Mouse (Mus musculus) midbrain, embryonic 13.5 days (tissue): ENCODE results near the gene Irgm1. TPM values are rescaled to one million over a fixed set of nuclear protein-coding genes. Genes with fewer than 3 reads are reported as not detected.
"Not testable (repeated sequence)": the region's sequence is repeated elsewhere in the genome, so short reads cannot be mapped to it uniquely, and the experiment has no call there.

Source experiments
- ATAC-seq: fragments of 200-750 bp; cut with Nextera tagmentation; 2 replicates; pipeline ENCODE4 v1.8.0; 2017; ENCODE audit warnings: mild to moderate bottlenecking, moderate TSS enrichment, moderate library complexity
- H3K27ac ChIP-seq: fragments of 300-500 bp; sonication (generic); 2 replicates; pipeline ENCODE4 v1.5.1; 2015; ENCODE audit warnings: inconsistent platforms, mild to moderate bottlenecking, moderate library complexity
- H3K27me3 ChIP-seq: fragments of 300-500 bp; sonication (generic); 2 replicates; pipeline ENCODE4 v1.6.1; 2015; ENCODE audit warnings: mild to moderate bottlenecking, inconsistent platforms
- H3K36me3 ChIP-seq: fragments of 300-500 bp; sonication (generic); 2 replicates; pipeline ENCODE4 v1.6.1; 2015; ENCODE audit warnings: mild to moderate bottlenecking, inconsistent platforms
- H3K4me1 ChIP-seq: fragments of 300-500 bp; sonication (generic); replicated peaks from 2 replicates; pipeline ENCODE4 v1.6.1; 2015; ENCODE audit warnings: inconsistent platforms
- H3K4me2 ChIP-seq: fragments of 300-500 bp; sonication (generic); replicated peaks from 2 replicates; pipeline ENCODE4 v1.6.1; 2015; ENCODE audit warnings: moderate library complexity, mild to moderate bottlenecking, inconsistent platforms
- H3K4me3 ChIP-seq: fragments of 300-500 bp; sonication (generic); replicated peaks from 2 replicates; pipeline ENCODE4 v1.5.1; 2015; ENCODE audit warnings: mild to moderate bottlenecking, inconsistent platforms
- H3K9ac ChIP-seq: fragments of 300-500 bp; sonication (generic); replicated peaks from 2 replicates; pipeline ENCODE4 v1.6.1; 2015; ENCODE audit warnings: mild to moderate bottlenecking, inconsistent platforms
- H3K9me3 ChIP-seq: fragments of 300-500 bp; sonication (generic); 2 replicates; pipeline ENCODE4 v1.6.1; 2016; ENCODE audit warnings: mild to moderate bottlenecking, inconsistent platforms
- WGBS: fragments of 180-500 bp; shearing (Covaris S2); methylation state at CpG from one replicate; pipeline ENCODE4 v1.1.7; 2015; 5-methylcytosine and 5-hydroxymethylcytosine counted together
- polyA plus RNA-seq: library from polyadenylated mRNA; unstranded; fragments of >200 nt; fragmentation: Nextera tagmentation; extraction: Ambion mirVana; gene quantifications from 2 replicates; pipeline ENCODE4 v1.2.1, GENCODE M21; 2015

Irgm1 gene
- polyA plus RNA-seq, 1 experiment from 2014 or later, result 1.8 TPM

- Histone ChIP-seq H3K36me3 (no peaks in the 10 kb centered on the region), H3K9ac (peak overlapping the region; percentile 62), H3K4me2 (peak overlapping the region; percentile 93), H3K27ac (no peak overlapping the region), H3K4me1 (peaks cover 34% of the 10 kb centered on the region), H3K27me3 (peaks cover 14% of the 10 kb centered on the region), H3K4me3 (peak overlapping the region; percentile 50), H3K9me3 (no peaks in the 10 kb centered on the region)
- peak; percentile 48 for ATAC-seq
- 9% methylated on average over 23 of the region's 23 CpGs for WGBS
These were observed 18.6 kb downstream of the Irgm1 start for GRCm38 (mm10) chr11:48852624-48853473.

- Histone ChIP-seq H3K9me3 (no peaks in the 10 kb centered on the region), H3K4me1 (peaks cover 29% of the 10 kb centered on the region), H3K9ac (no peak overlapping the region), H3K27ac (no peak overlapping the region), H3K4me2 (peak overlapping the region; percentile 93), H3K4me3 (peak overlapping the region; percentile 50), H3K27me3 (peaks cover 14% of the 10 kb centered on the region), H3K36me3 (no peaks in the 10 kb centered on the region)
- 78% methylated on average over 4 of the region's 4 CpGs for WGBS
- ATAC-seq, result no peak
These were observed 19.3 kb downstream of the Irgm1 start for GRCm38 (mm10) chr11:48852190-48852589.

- Histone ChIP-seq H3K9me3 (no peaks in the 10 kb centered on the region), H3K36me3 (no peaks in the 10 kb centered on the region), H3K27me3 (peaks cover 14% of the 10 kb centered on the region), H3K27ac (no peak overlapping the region), H3K4me3 (no peak overlapping the region), H3K4me2 (no peak overlapping the region), H3K4me1 (peaks cover 27% of the 10 kb centered on the region), H3K9ac (no peak overlapping the region)
- 81% methylated on average over 4 of the region's 4 CpGs for WGBS
- no peak for ATAC-seq
These were observed 20.1 kb downstream of the Irgm1 start for GRCm38 (mm10) chr11:48851270-48851995.

DNA sequence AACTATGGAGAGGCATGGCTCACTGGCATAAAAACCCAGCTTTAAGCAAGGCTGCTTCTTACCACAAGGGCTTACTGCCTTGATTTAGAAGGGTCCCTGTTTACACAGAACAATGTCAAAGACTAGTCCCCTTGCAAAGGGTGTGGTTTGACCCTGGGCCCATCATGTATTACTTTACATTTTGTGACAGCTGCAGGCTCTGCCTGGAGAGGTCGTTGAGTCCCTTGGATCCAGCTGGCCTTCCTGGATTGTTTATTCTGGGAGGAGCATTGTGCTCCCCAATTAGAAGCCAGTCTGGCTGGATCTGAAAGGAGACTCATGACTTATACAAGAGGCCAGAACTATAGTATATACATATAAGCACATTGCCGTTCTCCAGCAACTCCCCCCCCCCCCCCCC lies 21.2 kb downstream of the Irgm1 start:
- WGBS, result 65% methylated on average over 2 of the region's 2 CpGs

DNA sequence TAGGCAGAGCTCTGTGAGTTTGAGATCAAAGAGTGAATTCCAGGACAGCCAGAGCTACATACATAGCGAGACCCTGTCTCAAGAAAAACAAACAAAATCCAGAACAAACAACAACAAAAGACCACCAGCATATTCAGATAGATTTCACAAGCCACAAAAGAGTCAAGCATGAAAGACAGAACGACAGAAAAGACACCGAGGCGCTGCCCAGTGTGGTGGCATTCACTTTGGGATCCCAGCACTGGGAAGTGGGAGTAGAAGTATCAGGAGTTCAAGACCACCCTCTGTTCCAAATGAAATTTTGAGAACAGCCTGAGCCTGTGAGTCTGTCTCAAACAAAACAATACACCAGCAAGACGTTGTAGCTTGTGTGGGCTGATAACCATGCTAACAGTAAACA lies 24.6 kb downstream of the Irgm1 start:
- no peak for ATAC-seq
- Histone ChIP-seq H3K36me3 (no peaks in the 10 kb centered on the region), H3K9ac (no peak overlapping the region), H3K27me3 (peaks cover 17% of the 10 kb centered on the region), H3K4me1 (no peaks in the 10 kb centered on the region), H3K9me3 (no peaks in the 10 kb centered on the region), H3K4me3 (no peak overlapping the region), H3K4me2 (no peak overlapping the region), H3K27ac (no peak overlapping the region)
- WGBS, result 68% methylated on average over 5 of the region's 5 CpGs

More for the DNA sequence above, 21.2 kb downstream of the Irgm1 start:
- Histone ChIP-seq H3K4me1 (peaks cover 24% of the 10 kb centered on the region), H3K27ac (no peak overlapping the region), H3K36me3 (no peaks in the 10 kb centered on the region), H3K9me3 (no peaks in the 10 kb centered on the region), H3K27me3 (peaks cover 18% of the 10 kb centered on the region), H3K4me2 (no peak overlapping the region), H3K4me3 (no peak overlapping the region), H3K9ac (no peak overlapping the region)
- ATAC-seq, result no peak

GRCm38 (mm10) chr11:48846362-48846761 lies 25.1 kb downstream of the Irgm1 start:
- not testable (repeated sequence) for H3K4me3 ChIP-seq, H3K4me1 ChIP-seq, H3K27ac ChIP-seq, H3K36me3 ChIP-seq, H3K9me3 ChIP-seq, ATAC-seq, H3K9ac ChIP-seq, H3K4me2 ChIP-seq
- WGBS, result 87% methylated on average over 2 of the region's 2 CpGs
- H3K27me3 ChIP-seq, result peaks cover 20% of the 10 kb centered on the region

- no peak overlapping the region for H3K9ac ChIP-seq
- H3K4me2 ChIP-seq, result no peak overlapping the region
- 41% methylated on average over 13 of the region's 13 CpGs for WGBS
- ATAC-seq, result no peak
- H3K4me3 ChIP-seq, result no peak overlapping the region
- no peak overlapping the region for H3K27ac ChIP-seq
- H3K4me1 ChIP-seq, result no peaks in the 10 kb centered on the region
- peaks cover 22% of the 10 kb centered on the region for H3K27me3 ChIP-seq
- no peaks in the 10 kb centered on the region for H3K9me3 ChIP-seq
- H3K36me3 ChIP-seq, result no peaks in the 10 kb centered on the region
These were observed 26.2 kb downstream of the Irgm1 start for GRCm38 (mm10) chr11:48845244-48845815.

GRCm38 (mm10) chr11:48844309-48844708 lies 27.2 kb downstream of the Irgm1 start:
- no peak overlapping the region for H3K9ac ChIP-seq
- no peak overlapping the region for H3K4me3 ChIP-seq
- no peaks in the 10 kb centered on the region for H3K9me3 ChIP-seq
- peaks cover 24% of the 10 kb centered on the region for H3K27me3 ChIP-seq
- H3K27ac ChIP-seq, result no peak overlapping the region
- H3K4me1 ChIP-seq, result no peaks in the 10 kb centered on the region
- no peak overlapping the region for H3K4me2 ChIP-seq
- no peaks in the 10 kb centered on the region for H3K36me3 ChIP-seq
- ATAC-seq, result no peak
- 54% methylated on average over 6 of the region's 6 CpGs for WGBS

DNA sequence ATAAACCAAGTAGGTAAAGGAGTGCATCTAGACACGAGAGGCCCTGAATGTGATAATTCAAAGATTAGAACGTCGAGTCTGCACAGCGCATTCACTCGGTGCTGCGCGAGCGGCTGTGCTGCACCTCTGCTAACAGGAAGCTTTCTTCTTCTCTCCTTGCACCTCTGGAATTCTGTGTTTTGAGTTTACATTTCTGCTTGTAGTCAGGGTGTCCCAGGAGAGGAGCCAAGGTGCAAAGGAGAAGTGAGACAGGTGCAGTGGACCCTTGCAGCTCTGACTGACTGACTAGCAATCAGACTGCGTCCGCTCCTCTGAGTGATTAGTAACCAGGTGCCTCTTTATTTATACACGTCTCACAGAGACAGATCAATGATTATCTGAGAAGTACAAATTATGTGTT lies 28.3 kb downstream of the Irgm1 start:
- 84% methylated on average over 11 of the region's 11 CpGs for WGBS
- H3K36me3 ChIP-seq, result no peaks in the 10 kb centered on the region
- no peak for ATAC-seq

GRCm38 (mm10) chr11:48842378-48842792 lies 29.1 kb downstream of the Irgm1 start:
- Histone ChIP-seq H3K4me3 (no peak overlapping the region), H3K9ac (no peak overlapping the region), H3K4me1 (peaks cover 10% of the 10 kb centered on the region), H3K4me2 (no peak overlapping the region), H3K36me3 (no peaks in the 10 kb centered on the region), H3K9me3 (no peaks in the 10 kb centered on the region), H3K27me3 (peaks cover 23% of the 10 kb centered on the region; the same call in 1 of the 2 replicates), H3K27ac (no peak overlapping the region)
- no peak for ATAC-seq
- 86% methylated on average over 4 of the region's 4 CpGs for WGBS

More for the DNA sequence above, 28.3 kb downstream of the Irgm1 start:
- Histone ChIP-seq H3K4me1 (peaks cover 6% of the 10 kb centered on the region), H3K27ac (no peak overlapping the region), H3K9ac (no peak overlapping the region), H3K27me3 (peaks cover 26% of the 10 kb centered on the region), H3K4me3 (no peak overlapping the region), H3K4me2 (no peak overlapping the region), H3K9me3 (no peaks in the 10 kb centered on the region)

DNA sequence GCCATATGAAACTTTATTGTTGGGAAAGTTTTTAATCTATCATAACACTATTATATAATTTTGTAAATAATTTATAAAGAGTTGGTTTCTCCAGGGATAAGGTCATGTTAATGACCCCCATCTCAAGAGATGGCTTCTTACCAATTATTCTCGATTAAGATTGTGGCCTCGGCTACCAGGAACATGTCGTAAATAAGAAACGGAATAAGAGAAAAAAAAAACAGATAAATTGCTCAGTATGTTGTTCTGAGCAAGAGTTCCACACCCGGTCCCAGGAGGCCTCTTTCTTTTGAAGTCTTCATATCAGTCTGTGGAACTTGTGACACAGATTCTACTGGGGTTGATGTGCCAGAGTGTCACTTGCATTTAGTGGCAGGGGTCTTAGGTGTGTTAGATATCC lies 30.3 kb downstream of the Irgm1 start:
- no peak overlapping the region for H3K27ac ChIP-seq
- H3K4me3 ChIP-seq, result no peak overlapping the region
- WGBS, result 92% methylated on average over 5 of the region's 5 CpGs
- no peaks in the 10 kb centered on the region for H3K9me3 ChIP-seq
- no peak overlapping the region for H3K4me2 ChIP-seq
- peaks cover 15% of the 10 kb centered on the region for H3K4me1 ChIP-seq
- ATAC-seq, result no peak
- peaks cover 32% of the 10 kb centered on the region for H3K27me3 ChIP-seq
- H3K36me3 ChIP-seq, result no peaks in the 10 kb centered on the region
- no peak overlapping the region for H3K9ac ChIP-seq

DNA sequence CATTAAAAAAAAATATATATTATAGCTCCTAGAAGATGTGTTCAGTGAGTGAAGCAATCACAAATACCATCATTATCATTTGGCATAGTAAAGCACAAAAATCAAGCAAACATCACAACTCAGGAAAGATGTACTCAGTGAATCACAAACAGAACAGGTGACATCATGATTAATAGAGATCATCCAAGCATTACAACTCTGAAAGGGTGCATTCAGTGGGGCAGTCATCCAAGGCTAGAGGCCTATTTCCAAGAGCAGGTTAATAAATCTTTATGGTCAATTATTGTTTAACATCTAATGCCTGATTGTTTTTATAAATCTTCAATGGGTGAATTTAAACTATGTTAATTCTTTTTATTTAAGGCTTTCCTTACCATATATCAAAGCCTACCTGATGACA lies 30.7 kb downstream of the Irgm1 start:
- Histone ChIP-seq H3K36me3 (no peaks in the 10 kb centered on the region), H3K27ac (no peak overlapping the region), H3K4me1 (peaks cover 15% of the 10 kb centered on the region), H3K4me2 (no peak overlapping the region), H3K4me3 (no peak overlapping the region), H3K9me3 (no peaks in the 10 kb centered on the region), H3K9ac (no peak overlapping the region), H3K27me3 (peaks cover 36% of the 10 kb centered on the region)
- ATAC-seq, result no peak
